Mouse (Mus musculus) megakaryocyte, embryonic 14.5 days (primary cell): ENCODE data around the gene Sptssb.

Source experiments
- FLI1 ChIP-seq: IDR thresholded peaks from 2 replicates; pipeline ENCODE4 v1.6.1; 2012; ENCODE audit warnings: low read length, inconsistent platforms, mixed read lengths
- GATA1 ChIP-seq: IDR thresholded peaks from 3 replicates; pipeline ENCODE4 v1.6.1; 2012; ENCODE audit warnings: mixed read lengths, low read length, inconsistent platforms, borderline replicate concordance

DNA sequence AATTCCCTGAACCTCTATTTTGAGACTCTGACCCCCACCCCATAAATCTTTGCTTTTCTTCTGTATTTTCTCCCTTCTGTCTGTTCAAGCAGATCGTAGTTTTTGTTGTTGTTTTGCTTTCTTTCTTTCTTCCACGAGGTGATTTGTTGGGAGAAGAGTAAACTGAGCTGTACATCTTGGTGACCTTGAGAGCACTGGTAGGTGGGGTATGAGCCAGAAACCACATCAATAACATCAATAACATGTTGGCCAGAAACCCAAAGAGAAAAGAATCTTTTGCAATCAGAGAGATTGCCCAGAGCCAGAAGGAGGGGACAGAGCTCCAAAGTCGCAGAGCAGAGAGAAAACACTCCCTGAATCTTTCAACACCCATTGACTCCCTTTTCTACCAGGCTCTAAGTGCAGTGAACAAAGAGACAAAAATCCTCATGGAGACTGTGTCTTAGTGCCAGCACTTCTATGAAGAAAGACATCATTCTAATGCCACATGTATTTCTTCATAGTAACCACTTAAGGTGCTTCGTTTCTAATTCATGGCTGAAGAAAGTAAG lies 80.4 kb downstream of the Sptssb start:
- no peak for TF ChIP-seq GATA1
- TF ChIP-seq FLI1 = no peak
